Mouse (Mus musculus) midbrain, embryonic 12.5 days (tissue): ENCODE results near the gene Ubb. TPM values are rescaled to one million over a fixed set of nuclear protein-coding genes. Genes with fewer than 3 reads are reported as not detected.

Source experiments
- ATAC-seq: fragments of 200-750 bp; cut with Nextera tagmentation; 2 replicates; pipeline ENCODE4 v1.8.0; 2017; ENCODE audit warnings: low read depth, moderate TSS enrichment, moderate library complexity; ENCODE audit not compliant: low FRiP score
- H3K27ac ChIP-seq: fragments of 300-500 bp; sonication (generic); replicated peaks from 2 replicates; pipeline ENCODE4 v1.5.1; 2016; ENCODE audit warnings: mild to moderate bottlenecking
- H3K27me3 ChIP-seq: fragments of 300-500 bp; sonication (generic); 2 replicates; pipeline ENCODE4 v1.6.1; 2016; ENCODE audit warnings: mild to moderate bottlenecking
- H3K36me3 ChIP-seq: fragments of 300-500 bp; sonication (generic); 2 replicates; pipeline ENCODE4 v1.6.1; 2016
- H3K4me1 ChIP-seq: fragments of 300-500 bp; sonication (generic); 2 replicates; pipeline ENCODE4 v1.6.1; 2016
- H3K4me2 ChIP-seq: fragments of 300-500 bp; sonication (generic); replicated peaks from 2 replicates; pipeline ENCODE4 v1.6.1; 2016; ENCODE audit warnings: mild to moderate bottlenecking, moderate library complexity
- H3K4me3 ChIP-seq: fragments of 300-500 bp; sonication (generic); 2 replicates; pipeline ENCODE4 v1.5.1; 2016; ENCODE audit warnings: mild to moderate bottlenecking
- H3K9ac ChIP-seq: fragments of 300-500 bp; sonication (generic); replicated peaks from 2 replicates; pipeline ENCODE4 v1.6.1; 2016; ENCODE audit warnings: mild to moderate bottlenecking, moderate library complexity
- H3K9me3 ChIP-seq: fragments of 300-500 bp; sonication (generic); 2 replicates; pipeline ENCODE4 v1.6.1; 2016; ENCODE audit warnings: mild to moderate bottlenecking
- WGBS: fragments of 180-500 bp; shearing (Covaris S2); methylation state at CpG from one replicate; pipeline ENCODE4 v1.1.7; 2016; 5-methylcytosine and 5-hydroxymethylcytosine counted together
- polyA plus RNA-seq: library from polyadenylated mRNA; unstranded; fragments of >200 nt; fragmentation: Nextera tagmentation; extraction: Ambion mirVana; gene quantifications from 2 replicates; pipeline ENCODE4 v1.2.1, GENCODE M21; 2016

Ubb gene
- polyA plus RNA-seq, 1 experiment from 2014 or later = 3,810 TPM

- Histone ChIP-seq H3K27ac (no peak overlapping the region), H3K27me3 (0 out of 2 replicates have a peak, but pooled peaks cover 4% of the 10 kb centered on the region), H3K9ac (no peak overlapping the region), H3K4me3 (no peak overlapping the region), H3K4me1 (peaks cover 7% of the 10 kb centered on the region; the same call in 1 of the 2 replicates), H3K4me2 (no peak overlapping the region), H3K9me3 (no peaks in the 10 kb centered on the region), H3K36me3 (no peaks in the 10 kb centered on the region)
- ATAC-seq = no peak
- WGBS = 88% methylated on average over 4 of the region's 4 CpGs
These were observed 47.6 kb downstream of the Ubb start for GRCm38 (mm10) chr11:62598571-62598970.

DNA sequence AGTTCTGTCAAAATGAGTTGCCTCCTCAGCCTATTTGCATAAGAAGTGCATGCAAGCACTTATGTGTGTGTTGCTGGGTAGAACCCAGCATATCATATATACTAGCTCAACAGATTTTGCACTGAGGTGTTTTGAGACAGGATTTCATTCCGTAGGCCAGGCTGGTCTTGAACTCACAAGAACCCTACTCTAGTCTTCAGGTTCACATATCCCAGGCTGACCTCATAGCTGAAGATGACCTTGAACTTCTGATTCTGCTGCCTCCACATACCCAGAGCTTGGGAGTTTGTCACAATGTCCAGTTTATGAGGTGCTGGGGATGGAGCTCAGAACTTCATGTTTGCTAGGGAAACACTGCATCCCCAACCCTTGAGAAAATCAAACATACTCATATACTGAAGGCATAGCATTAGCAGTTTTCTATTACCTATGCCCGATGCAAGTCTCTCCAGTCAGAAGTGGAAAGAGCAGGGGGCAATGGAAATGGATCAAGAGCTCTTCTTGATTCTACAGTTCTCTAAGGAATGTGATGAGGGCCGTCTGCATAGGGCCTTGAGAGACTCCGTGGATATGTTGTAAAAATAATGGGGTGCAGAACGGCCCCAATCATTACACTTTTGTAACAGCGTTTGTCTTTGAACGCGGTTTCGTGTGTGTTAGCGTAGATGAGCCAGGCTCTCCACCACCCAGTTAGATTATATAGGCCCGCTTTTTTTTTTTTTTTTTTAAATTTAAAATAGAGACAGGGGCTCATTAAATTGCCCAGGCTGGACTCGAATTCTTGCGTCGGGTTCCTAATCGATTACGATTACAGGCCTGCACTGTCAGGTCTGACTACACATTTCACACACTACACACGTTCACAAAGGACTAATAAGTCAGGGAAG lies 51.0 kb downstream of the Ubb start:
- H3K9me3 ChIP-seq = no peaks in the 10 kb centered on the region
- peak overlapping the region; percentile 51 for H3K4me2 ChIP-seq
- H3K4me3 ChIP-seq = peak overlapping the region; percentile 72
- H3K27ac ChIP-seq = peak overlapping the region; percentile 87
- 13% methylated on average over 17 of the region's 17 CpGs for WGBS
- H3K27me3 ChIP-seq = 0 out of 2 replicates have a peak, but pooled peaks cover 4% of the 10 kb centered on the region
- ATAC-seq = no peak; the same call in 1 of the 2 replicates
- peaks cover 39% of the 10 kb centered on the region for H3K4me1 ChIP-seq
- peaks cover 30% of the 10 kb centered on the region for H3K36me3 ChIP-seq
- H3K9ac ChIP-seq = peak overlapping the region; percentile 55

Other genes with a start within 250 kb of the Ubb start
- gene Pigl, start 92.7 kb upstream of the Ubb start, polyA plus RNA-seq = 11.2 and 12.0 TPM in 2 replicates
- 201 and 209 TPM in 2 replicates for gene Ncor1, start 92.6 kb upstream of the Ubb start, polyA plus RNA-seq
- 73.6 and 86.9 TPM in 2 replicates for gene Cenpv, start 11.9 kb upstream of the Ubb start, polyA plus RNA-seq
- 10.9 and 12.7 TPM in 2 replicates for gene Trpv2, start 23.3 kb downstream of the Ubb start, polyA plus RNA-seq
- gene Lrrc75a, start 97.4 kb downstream of the Ubb start, polyA plus RNA-seq = 12.8 and 16.6 TPM in 2 replicates
- gene Mmgt2, start 97.5 kb downstream of the Ubb start, polyA plus RNA-seq = 36.4 and 39.9 TPM in 2 replicates
- 20.4 and 21.1 TPM in 2 replicates for gene Zfp287, start 180.7 kb downstream of the Ubb start, polyA plus RNA-seq
- gene Gm10428, start 201.9 kb downstream of the Ubb start, polyA plus RNA-seq = not detected in 2 replicates
- gene Zfp286, start 238.3 kb downstream of the Ubb start, polyA plus RNA-seq = 31.8 and 34.0 TPM in 2 replicates